In the genomic region with DNA sequence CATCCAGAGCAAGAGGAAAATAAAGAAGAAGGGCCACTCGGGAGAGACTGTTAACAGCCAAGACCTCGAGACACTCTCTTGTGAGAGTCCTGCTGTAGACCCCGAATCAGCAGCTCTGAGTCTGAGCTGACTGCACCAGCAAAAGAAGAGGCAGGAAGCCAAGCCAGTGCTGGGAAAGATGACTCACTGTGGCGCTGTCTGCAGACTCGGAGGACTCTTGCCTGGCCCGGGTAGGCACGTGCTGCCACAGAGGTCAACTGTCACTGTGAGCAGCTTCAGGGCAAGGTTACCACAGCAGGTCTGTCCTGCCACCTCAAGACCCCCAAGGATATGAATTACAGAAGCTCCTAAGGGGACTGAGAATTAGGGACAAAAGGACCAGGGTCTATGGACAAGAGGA, we compare ENCODE assay signal across 9 mouse cellular contexts. TPM values are rescaled to one million over a fixed set of nuclear protein-coding genes. Genes with fewer than 3 reads are reported as not detected.
DNase-seq lines count a peak whose midpoint lies in the region; ATAC-seq and TF ChIP-seq lines count a peak whose summit lies in the region.
"Had no signal": no experiment of that assay in that cellular context is flagged by ENCODE, and none has a peak within 500 bp of the region (broad histone marks: within the 10 kb centered on the region; RNA-seq: fewer than 3 reads in every experiment).

No protein-coding gene starts in this region.

- WGBS in lung, postnatal 0 days: 19% methylated on average over 7 of the region's 7 CpGs
- 49% methylated on average over 7 of the region's 7 CpGs for WGBS in limb, embryonic 14.5 days

- H3K4me3 ChIP-seq in lung, postnatal 0 days (ENCODE audit: low read depth, low read length): no peak overlapping the region
- H3K4me3 ChIP-seq in limb, embryonic 14.5 days (replicated peaks; ENCODE audit: low read length): no peak overlapping the region
- H3K4me3 ChIP-seq: heart, embryonic 13.5 days had no signal

- TF ChIP-seq POLR2A in limb, embryonic 14.5 days (IDR thresholded peaks at IDR 0.05; ENCODE audit: borderline replicate concordance, extremely low read depth, insufficient read depth, insufficient read length): no peak

- no peaks in the 10 kb centered on the region for H3K4me1 ChIP-seq in lung, postnatal 0 days (ENCODE audit: insufficient read depth, low read depth, low read length)
- H3K4me1 ChIP-seq in limb, embryonic 14.5 days (ENCODE audit: control insufficient read depth, insufficient read depth, low read length): no peaks in the 10 kb centered on the region

- TF ChIP-seq EP300 in lung, postnatal 0 days (IDR thresholded peaks at IDR 0.05): no peak

- H3K9ac ChIP-seq in lung, postnatal 0 days (replicated peaks; ENCODE audit: low read depth): no peak overlapping the region
- H3K9ac ChIP-seq in limb, embryonic 14.5 days (ENCODE audit: low read depth, low read length, severe bottlenecking): no peak overlapping the region
- H3K9ac ChIP-seq: heart, embryonic 13.5 days had no signal

- DNase-seq in lung, postnatal 0 days (ENCODE audit: low spot score): peak; percentile 6
- no peak for DNase-seq in lung, postnatal 25 days (ENCODE audit: low spot score)
- peak; percentile 78 for DNase-seq in adrenal gland, postnatal 10 days
- peak; percentile 25 for DNase-seq in heart, adult 8-10 months (ENCODE audit: low spot score)
- DNase-seq in limb, embryonic 14.5 days (ENCODE audit: low spot score): peak; percentile 2
- DNase-seq in spleen, adult 12 weeks (ENCODE audit: low spot score): no peak

- TF ChIP-seq CTCF in lung, postnatal 0 days (IDR thresholded peaks at IDR 0.05): no peak

- no peaks in the 10 kb centered on the region for H3K27me3 ChIP-seq in lung, postnatal 0 days (replicated peaks; ENCODE audit: insufficient read depth, low read length)
- H3K27me3 ChIP-seq in limb, embryonic 14.5 days (ENCODE audit: control insufficient read depth, insufficient read depth, low read length): no peaks in the 10 kb centered on the region
- H3K27me3 ChIP-seq: heart, embryonic 13.5 days had no signal

- no peak for ATAC-seq in lung, postnatal 0 days
- ATAC-seq in limb, embryonic 14.5 days (ENCODE audit: low FRiP score, low read depth): no peak
- no peak for ATAC-seq in megakaryocyte progenitor cell, adult 5-6 weeks (replicated peaks; ENCODE audit: poor library complexity)

- H3K4me2 ChIP-seq in lung, postnatal 0 days (replicated peaks; ENCODE audit: low read depth, low read length): no peak overlapping the region
- no peak overlapping the region for H3K4me2 ChIP-seq in limb, embryonic 14.5 days (replicated peaks; ENCODE audit: low read depth, low read length, severe bottlenecking)
- H3K4me2 ChIP-seq: heart, embryonic 13.5 days had no signal

- no peak overlapping the region for H3K27ac ChIP-seq in lung, postnatal 0 days (ENCODE audit: low read length)
- H3K27ac ChIP-seq in limb, embryonic 14.5 days (replicated peaks; ENCODE audit: low read depth, low read length): no peak overlapping the region
- H3K27ac ChIP-seq: heart, embryonic 13.5 days; macrophage had no signal

- no peaks in the 10 kb centered on the region for H3K9me3 ChIP-seq in lung, postnatal 0 days (ENCODE audit: low read length)
- no peaks in the 10 kb centered on the region for H3K9me3 ChIP-seq in limb, embryonic 14.5 days (ENCODE audit: control insufficient read depth, low read length)
- H3K9me3 ChIP-seq: heart, embryonic 13.5 days had no signal

- H3K36me3 ChIP-seq in lung, postnatal 0 days (ENCODE audit: insufficient read depth, low read length): no peaks in the 10 kb centered on the region
- H3K36me3 ChIP-seq in limb, embryonic 14.5 days (ENCODE audit: control insufficient read depth, insufficient read depth, low read length): no peaks in the 10 kb centered on the region
- H3K36me3 ChIP-seq: heart, embryonic 13.5 days had no signal

RNA-seq across cellular contexts. Expression of gene Shc3, which starts 42.7 kb away (rescaled TPM):
- 0.10 and 0.12 TPM in 2 replicates for polyA plus RNA-seq in lung, postnatal 0 days (2015; fragmentation: Nextera tagmentation; extraction: Ambion mirVana)
- total RNA-seq in adrenal gland, postnatal 10 days (2021): 1 to 10 TPM; 1.4 to 4.5 TPM
- total RNA-seq in heart, adult 8-10 months (2022): 1 to 10 TPM; 1.7 to 2.1 (median 1.8) TPM
- polyA plus RNA-seq in limb, embryonic 14.5 days (2012; rRNA removed): 1.1 and 1.4 TPM in 2 replicates
- polyA plus RNA-seq in limb, embryonic 14.5 days (2014; fragmentation: Nextera tagmentation; extraction: Ambion mirVana): 0.62 and 0.69 TPM in 2 replicates
- total RNA-seq in megakaryocyte progenitor cell, adult 5-6 weeks (2015): not detected in 2 replicates
- not detected in 2 replicates for total RNA-seq in megakaryocyte progenitor cell, adult 5-6 weeks (2017)
- polyA plus RNA-seq: macrophage had no signal

Comparison
In these comparisons a context has a peak if more than half of its experiments do, and no peak if none do; other contexts are left out.
1. DNase-seq: peak in lung, postnatal 0 days (single experiment), adrenal gland, postnatal 10 days (single experiment), heart, adult 8-10 months (single experiment) and limb, embryonic 14.5 days (single experiment); none in lung, postnatal 25 days (single experiment) and spleen, adult 12 weeks (single experiment).